Mouse (Mus musculus): ENCODE measurements around the gene Glud1.
"Not testable (repeated sequence)": the region's sequence is repeated elsewhere in the genome, so short reads cannot be mapped to it uniquely, and the experiment has no call there.

The Glud1 gene

DNA sequence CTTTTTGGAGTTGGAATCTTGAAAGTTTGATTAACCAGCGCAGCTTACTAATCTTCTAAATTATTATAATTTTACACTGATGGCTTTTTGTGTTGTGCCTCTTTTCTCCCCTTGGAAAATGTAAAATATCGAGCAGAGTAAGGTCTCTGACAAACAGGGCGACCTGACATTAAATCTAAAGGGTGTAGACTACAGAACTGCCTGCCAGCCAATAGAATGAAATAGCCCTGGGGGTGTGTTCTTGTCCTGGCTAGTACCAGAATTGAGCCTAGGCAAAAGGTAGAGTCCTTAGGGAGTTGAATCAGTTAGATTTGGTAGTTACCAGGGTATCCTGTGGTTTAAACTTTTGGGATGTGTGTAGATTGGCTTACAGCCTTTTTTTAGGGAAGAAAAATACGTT is 1.2 kb downstream of the Glud1 start:
- DNase-seq (ENCODE audit: low spot score), result no peak

DNA sequence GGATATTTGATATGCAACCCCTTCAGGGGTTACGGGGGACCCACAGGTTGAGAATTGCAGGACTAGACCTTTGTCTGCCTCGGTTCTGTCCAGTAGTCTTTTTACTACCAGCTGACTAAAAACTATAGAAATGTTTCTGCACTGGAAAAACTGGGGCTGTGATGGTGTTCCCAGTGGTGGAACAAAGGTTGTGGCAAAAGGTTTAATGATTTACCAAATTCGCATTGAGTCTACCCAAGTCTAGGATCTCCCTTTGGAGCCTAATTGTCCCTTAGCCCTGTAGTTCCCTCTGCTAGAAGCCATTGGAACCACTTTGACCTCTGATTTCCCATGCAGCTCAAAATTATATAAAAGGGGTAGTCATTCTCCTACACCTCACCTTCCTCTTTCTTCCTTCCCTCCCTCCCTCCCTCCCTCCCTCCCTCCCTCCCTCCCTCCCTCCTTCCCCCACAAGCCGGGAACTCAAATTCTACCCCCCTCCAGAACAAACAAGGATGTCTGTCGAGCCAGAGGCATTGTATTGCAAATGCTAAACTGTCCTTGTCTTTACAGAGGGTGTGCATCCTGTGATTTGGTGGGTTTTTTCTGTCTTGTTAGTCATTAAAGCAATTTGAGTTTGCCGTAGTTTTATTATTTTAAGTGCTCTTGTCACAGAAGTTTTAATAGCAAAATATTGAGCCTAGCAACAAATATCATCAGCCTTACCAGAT is 2.0 kb downstream of the Glud1 start:
- no peak for DNase-seq (ENCODE audit: low spot score)

DNA sequence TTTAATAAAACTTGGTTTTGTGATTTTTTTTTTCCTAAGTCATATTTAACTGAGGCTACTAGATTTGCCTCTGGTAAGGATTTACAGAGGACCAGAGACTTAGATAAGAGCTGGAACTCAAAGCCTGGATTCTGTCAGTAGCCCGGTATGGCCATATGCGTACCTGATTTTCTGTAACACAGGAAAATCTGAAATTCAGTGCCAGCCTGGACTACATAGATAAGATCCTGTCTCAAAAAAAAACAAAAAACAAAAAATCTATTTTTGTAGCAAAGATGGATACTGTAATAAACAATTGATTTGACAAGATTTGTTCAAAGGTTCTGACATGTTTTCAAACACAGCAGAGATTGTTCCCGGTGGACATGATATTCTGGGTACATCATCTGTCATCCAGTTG is 3.1 kb downstream of the Glud1 start:
- DNase-seq (ENCODE audit: low spot score), result no peak

DNA sequence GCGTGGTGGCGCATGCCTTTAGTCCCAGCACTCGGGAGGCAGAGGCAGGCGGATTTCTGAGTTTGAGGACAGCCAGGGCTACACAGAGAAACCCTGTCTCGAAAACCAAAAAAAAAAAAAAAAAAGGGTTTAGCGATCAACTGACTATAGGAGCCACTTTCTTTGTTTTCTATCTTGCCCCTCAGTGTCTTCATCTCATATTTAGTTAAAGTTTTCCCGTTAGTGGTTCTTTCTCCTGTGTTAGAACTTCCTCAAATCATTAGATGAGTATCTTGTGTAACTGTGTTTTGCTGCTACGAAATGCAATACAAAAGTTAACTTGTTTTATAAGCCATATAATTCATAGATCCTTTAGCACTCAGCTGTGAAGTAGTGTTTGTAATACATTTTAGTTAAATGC is 3.9 kb downstream of the Glud1 start:
- not testable (repeated sequence) for DNase-seq (ENCODE audit: low spot score)

DNA sequence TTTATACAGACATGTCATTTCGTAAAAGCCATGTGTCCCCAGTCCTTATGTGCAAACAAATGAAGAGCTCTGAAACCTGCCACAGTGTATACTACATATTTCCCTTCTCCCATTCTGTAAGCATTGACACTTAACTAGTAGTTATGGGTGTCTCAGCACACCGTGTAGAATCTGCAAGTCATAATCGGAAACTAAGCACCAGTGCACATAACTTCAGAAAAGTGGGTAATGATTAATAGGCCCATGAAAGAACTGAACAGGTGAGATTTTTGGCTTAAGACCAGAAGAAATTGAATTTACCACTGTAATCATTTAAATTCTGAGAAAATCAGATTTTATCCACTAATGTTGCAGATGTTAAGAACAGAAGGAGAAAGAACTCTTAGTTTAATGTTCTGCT is 4.3 kb downstream of the Glud1 start:
- DNase-seq (ENCODE audit: low spot score), result no peak

DNA sequence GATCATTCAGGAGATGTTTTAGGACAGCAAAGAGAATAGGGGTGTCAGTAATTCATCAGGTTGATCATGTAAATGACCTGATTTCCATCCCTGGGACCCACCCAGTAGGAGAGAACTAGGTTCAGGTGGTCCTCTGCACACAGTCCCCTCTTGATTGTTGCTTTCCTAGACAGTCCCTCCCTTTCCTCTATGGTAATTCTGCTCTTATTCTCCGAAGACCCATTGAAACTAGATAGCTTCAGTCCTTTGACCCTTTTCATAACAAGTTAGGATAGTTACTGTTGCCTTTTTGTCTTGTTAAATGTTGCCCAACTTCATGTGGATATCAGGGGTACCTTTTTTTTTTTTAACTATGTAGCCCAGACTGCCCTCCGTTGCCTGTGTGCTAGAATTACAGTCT is 5.8 kb downstream of the Glud1 start:
- DNase-seq (ENCODE audit: low spot score), result no peak

DNA sequence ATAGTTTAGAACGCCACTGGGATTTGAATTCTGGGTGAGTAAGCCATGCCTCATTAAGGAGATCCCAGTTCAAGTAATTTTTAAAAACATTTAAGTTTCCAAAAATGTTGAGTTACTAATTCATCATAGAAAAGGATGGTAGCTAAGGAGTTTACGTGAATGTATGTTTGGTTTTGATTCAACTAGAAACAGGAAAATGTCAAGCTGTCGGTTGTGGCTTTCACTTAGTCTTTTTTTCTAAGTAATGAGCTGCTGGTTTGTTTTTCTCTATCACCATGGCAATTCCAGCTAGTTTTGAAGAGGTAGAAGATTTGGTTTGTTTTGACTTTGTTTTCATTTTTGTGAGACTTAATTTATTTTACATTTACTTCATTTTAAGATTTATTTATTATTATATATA is 6.9 kb downstream of the Glud1 start:
- no peak for DNase-seq (ENCODE audit: low spot score)

DNA sequence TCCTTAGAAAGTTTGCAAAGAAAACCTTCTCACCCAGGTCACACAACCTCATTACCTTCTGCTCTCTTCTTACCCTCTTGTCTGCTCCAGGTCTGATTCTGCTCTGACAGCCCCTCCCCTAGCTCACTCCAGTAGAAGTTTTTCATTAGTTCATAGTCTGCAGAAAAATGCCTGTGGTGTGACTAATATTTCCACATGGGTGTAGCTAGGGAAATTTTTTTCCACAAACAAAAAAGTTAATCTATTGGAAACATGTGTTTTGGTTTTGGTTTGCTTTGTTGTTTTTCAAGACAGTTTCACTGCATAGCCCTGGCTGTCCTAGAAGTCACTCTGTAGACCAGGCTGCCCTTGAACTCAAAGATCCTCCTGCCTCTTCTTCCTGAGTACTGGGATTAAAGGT is 7.6 kb downstream of the Glud1 start:
- no peak for DNase-seq (ENCODE audit: low spot score)

DNA sequence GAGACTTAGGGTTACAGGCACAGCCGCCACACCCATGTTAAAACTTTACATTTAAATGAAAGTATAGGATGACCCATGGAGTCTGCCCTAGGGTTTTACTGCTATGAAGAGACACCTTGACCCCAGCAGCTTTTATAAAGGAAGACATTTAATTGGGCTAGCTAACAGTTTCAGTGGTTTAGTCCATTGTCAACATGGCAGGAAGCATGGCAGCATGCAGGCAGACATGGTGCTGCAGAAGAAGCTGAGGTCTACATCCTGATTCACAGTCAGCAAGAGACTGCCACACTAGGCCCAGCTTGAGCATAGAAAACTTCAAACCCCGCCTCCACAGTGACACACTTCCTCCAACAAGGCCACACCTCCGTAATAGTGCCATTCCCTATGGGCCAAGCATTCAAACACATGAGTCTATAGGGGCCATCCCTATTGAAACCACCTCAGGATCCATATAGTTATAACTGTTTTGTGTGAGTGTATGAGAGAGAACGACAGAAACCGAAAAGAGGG is 13.1 kb downstream of the Glud1 start:
- DNase-seq (ENCODE audit: low spot score), result no peak

DNA sequence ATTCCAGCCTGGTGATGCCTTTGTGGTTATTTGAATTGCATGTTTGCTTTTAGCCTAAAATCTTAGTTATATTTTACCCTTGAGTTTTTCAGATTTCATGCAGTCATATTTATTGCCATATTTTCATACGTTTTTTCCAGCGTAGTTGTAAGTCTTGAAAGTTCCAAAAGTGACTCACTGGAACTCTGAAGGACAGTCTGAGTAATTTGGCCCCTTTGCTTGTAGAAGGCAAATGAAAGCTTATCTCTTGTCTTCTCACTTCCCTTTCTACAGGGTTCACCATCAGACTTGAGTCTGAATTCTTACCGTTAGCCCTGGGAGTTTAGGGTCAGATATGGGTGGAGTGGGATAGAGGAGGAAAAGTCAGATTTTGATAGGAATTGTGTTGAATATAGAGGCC is 16.1 kb downstream of the Glud1 start:
- no peak for DNase-seq (ENCODE audit: low spot score)

DNA sequence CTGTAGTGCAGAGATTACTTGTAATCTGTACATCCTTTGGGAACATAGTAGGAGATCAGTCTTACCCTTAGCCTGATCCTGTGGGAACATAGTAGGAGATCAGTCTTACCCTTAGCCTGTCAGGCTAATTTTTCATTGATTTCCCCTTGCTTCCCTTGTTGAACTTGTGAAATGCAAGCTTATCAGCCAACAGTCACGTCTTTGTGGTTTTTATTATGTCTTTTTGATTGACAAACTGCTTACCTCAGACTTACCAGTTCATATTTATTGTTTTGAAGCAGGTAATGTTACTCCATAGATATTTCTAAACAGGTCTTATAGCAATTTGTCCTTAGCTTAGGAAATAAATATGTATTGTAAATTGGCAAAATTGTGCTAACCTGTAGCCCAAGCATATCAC is 17.1 kb downstream of the Glud1 start:
- no peak for DNase-seq (ENCODE audit: low spot score)

DNA sequence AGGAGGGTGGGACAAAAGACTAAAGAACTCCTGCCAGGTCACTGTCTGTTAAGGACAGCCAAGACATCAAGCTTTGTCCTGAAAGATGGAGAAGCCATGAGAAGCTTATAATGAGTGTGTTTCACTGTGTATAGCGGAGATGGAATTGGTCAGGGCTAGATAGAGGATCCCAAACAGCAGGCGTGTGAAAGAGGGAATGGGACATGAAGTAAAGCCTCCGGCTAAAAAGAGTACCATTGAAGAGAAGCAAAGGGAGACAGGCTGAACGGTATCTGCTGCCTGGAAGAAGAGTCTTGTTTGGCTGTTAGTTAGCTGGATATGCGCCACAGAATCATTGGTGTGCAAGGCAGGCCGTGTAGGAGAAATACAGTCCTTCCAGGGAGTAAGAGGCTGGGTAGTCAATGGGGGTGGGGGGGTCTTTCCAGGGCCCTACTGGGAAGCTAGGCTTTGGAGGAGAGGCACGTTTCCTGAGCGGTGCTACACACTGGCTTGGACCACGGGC is 20.2 kb downstream of the Glud1 start:
- no peak for DNase-seq (ENCODE audit: low spot score)

DNA sequence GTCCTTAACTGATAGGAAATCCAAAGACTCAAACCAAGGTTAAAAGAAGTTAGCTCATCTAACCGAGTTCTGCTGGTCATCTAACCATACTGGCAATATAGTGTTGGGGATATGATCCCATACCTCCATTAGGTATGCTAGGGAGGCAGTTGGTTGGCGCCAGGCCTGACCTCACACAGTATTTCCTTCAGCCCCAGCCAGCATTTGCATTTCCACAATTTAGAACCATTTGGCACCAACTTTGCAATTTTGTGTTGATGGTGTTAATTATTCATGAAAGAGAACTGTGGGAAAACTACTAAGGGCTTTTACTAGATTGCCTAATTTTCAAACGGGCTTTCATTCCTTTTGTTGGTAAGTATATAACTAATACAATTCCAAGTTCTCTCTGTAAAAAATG is 21.4 kb downstream of the Glud1 start:
- DNase-seq (ENCODE audit: low spot score), result no peak

DNA sequence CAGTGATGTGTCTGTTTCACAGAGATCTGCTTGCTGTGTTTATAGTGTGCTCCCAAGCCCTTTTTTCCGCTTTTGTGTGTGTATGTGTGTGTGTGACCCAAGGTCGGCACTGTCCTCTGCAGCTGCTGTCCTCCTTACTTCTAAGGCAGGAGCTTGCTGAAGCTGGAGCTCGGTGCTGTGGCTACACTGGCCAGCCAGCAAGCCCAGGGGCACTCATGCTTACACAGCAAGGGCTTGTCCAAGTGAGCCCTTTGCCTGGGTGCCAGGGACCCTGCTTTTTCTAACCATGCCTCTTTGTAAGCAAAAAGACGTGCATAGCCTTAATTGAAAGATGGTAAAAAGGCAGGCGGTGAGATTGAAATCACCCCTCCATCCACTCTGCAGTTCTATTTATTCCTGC is 21.9 kb downstream of the Glud1 start:
- no peak for DNase-seq (ENCODE audit: low spot score)

DNA sequence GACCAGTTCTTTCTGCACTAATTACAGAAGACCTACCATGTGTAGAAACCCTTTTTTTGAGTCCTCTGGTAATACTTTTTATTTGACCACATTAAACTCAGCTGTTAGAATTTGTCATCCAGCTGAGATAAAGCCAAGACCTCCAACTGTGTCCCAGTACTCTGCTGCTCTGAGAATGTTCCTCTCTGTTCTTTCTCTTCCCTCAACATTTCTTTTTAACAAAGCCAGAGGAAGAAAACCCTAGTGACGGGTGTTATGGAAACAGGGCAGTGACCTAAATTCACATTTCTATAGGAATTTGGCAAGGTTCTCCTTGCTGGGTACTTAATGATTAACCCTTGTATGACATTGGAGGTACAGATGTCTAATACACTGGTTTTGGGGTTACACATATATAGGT is 28.9 kb downstream of the Glud1 start:
- no peak for DNase-seq (ENCODE audit: low spot score)

DNA sequence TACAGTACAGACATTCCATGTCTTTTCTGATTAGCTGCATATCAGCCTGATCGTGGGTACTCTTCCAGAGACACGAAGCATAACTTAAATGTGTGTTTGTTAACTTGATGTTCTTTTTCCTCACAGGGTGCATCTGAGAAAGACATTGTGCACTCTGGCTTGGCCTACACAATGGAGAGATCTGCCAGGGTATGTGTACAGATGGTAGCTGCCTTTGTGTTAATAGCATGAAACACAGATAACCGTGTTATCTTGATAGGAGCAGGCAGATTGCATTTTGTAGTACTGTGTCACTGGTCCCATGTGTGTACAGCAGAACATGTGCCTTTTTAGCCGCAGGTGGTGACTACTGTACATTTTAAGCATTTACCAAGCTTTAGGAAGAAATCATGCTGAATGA is 31.5 kb downstream of the Glud1 start:
- DNase-seq (ENCODE audit: low spot score), result no peak

DNA sequence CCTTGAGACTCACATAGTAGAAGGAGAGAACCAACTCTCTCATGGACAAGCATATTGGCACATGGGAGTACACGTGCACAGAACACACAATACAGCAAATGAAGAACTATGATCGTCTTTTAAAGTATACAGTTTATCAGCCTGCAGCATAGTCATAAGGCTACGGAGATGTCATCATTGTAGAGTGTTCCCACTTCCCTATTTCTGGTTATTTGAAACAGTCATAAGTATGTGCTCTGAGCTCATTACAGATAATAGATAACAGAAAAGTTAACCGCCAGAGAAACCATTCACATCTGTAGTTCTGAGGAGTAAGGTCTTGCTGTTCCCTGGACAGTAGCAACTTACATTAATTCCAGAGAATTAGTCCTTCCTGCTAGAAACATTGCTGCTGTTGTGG is 32.6 kb downstream of the Glud1 start:
- DNase-seq (ENCODE audit: low spot score), result no peak

DNA sequence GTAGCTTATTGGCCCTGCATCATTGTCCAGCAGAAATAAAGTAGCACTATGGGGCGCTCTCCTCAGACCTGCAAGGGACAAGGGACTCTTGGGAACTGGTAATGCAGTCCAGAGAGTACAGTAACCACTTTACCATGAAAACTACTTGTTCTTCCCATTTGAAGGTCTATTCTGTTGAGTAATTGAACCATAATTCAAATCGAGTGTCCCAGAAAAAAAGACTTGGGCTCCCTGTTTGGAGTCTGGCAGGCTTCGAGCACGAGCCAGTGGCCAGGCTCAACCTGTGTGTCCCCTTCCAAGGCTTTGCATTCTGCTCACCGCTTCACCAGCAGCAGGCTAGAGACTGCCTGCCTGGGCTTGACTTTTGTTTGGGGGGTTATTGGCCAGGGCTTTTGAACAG is 33.8 kb downstream of the Glud1 start:
- DNase-seq (ENCODE audit: low spot score), result no peak

DNA sequence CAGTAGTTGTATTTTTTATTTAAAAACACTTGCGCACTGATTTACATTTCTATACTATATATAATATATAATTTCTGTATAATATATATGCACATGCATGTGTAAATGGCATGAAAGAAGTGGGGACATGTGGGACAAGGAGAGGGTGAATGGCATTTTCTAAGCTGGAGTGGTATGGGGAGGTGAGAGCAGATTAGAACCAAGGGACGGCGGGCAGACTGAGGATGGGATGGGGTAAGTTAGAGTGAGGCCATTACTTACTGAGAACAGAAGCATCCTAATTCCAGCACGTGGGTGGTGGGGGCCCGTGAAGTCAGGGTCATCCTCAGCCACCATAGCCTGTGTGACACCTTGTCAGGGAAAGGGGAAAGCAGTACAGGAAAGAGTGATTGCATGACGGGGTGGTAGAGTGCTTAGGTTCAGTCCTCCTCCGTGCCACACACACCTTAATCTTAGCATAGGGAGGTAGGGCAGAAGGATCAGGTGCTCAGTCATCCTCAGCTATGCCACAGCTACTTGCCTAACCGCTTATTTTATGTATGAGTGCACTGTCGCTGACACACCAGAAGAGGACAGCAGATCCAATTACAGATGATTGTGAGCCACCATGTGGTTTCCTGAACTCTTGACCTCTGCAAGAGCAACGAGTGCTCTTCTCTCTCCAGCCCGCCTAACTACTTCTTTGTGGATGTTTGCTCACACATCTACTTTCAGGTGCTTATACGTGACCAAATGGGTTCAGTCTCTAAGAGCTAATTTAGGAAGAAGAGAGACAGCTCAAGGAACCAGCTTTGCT is 35.4 kb downstream of the Glud1 start:
- no peak for DNase-seq (ENCODE audit: low spot score)

DNA sequence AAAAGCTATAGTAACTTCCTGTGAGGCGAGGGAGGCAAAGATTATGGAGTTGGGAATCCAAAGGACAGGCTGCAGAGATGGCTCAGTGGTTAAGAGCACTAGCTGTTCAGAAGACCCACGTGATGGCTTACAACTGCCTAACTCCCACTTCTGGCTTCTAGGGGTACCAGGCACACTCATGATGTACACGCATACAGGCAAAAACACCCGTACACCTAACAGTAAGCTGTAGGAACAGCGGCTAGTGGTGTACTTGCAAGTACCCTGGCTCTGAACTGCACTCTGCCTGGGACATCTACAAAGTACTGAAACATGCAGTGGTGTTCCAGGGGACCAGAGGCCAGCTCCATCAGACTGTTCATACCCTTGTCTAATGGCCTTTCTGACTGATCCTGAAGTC is 36.6 kb downstream of the Glud1 start:
- no peak for DNase-seq (ENCODE audit: low spot score)

DNA sequence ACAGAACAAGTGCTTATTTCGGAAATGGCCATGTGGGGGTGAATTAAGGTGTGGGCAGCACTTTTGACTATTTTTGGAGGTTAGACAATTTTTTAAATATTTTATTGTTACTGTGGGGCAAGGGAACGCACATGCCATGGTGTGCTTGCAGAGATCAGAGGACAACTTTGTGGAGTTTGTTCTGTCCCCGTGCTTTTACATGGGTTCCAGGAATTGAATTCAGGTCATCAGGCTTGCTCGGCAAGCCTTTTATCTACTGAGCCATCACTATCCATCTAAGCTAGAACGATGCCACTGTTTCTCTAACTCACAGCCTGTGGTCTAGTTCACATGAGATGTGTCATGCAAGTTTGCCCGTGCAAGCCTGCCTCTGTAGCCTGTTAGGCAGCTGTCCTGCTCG is 37.8 kb downstream of the Glud1 start:
- no peak for DNase-seq (ENCODE audit: low spot score)

DNA sequence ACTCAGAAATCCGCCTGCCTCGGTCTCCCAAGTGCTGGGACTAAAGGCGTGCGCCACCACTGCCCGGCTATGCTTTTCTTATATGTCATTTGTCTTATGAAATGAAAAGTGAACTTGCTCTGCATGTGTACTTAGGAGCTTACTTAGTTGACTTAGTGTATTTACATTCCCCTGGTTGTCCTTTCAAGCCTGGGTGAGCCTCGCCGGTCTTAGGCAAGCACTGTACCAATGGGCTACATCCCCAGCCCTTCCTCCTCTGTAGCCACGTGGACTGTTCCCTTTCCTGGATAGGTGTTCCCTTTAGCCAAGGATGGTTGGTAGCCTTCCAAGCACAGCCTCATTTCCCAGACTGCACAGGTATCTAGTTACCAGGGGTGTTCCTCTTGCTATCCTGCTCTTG is 38.5 kb downstream of the Glud1 start:
- DNase-seq (ENCODE audit: low spot score), result no peak

DNA sequence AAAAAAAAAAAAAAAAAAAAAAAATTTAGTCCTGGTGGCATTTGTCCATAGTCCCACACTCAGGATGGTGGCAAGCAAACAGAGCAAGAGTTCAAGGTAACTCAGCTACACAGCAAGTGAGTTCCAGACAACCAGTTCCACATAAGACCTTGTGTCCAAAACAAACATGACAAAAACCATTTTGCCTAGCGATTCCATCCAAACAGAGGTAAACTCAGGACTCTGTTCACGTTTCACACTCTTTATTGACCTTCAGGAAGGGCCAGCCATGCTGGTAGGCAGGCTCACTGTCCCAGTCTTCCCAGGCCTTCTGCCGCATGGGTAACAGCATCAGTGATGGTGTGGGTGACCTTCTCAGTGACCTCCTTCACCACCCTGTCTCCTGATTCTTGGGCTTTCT is 41.1 kb downstream of the Glud1 start:
- DNase-seq (ENCODE audit: low spot score), result no peak

DNA sequence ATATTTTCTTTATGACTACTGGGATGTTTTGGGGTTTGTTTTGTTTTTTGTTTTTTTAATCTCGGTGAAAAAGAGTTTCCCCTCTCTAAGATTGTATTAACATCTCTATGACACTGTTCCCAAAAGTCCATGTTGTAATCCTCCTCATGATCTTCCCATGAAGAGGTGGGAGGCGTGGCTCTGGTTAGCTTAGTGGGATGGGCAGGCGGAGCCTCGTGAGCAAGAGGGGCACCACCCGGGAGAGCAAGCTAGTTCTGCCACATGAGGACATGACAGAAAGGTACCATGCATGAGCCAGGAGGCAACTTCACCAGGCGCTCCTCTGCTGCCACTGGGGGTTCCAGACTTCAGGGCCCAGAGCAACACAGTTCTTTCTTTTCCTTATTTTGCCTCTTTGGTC is 42.0 kb downstream of the Glud1 start:
- no peak for DNase-seq (ENCODE audit: low spot score)
